Mouse (Mus musculus) large intestine, adult 2 months (tissue): Measurements from ENCODE around the gene Zbtb2. TPM values are rescaled to one million over a fixed set of nuclear protein-coding genes. Genes with fewer than 3 reads are reported as not detected.

Source experiments
- DNase-seq: peaks from one replicate; pipeline ENCODE4 v3.0.0-alpha.2; 2012; ENCODE audit warnings: low read depth, low spot score
- WGBS: fragments of 180-500 bp; shearing (Covaris S2); methylation state at CpG from one replicate; pipeline ENCODE4 v1.1.7; 2018; 5-methylcytosine and 5-hydroxymethylcytosine counted together
- polyA plus RNA-seq: library from polyadenylated mRNA; depleted of rRNA; stranded (reverse); fragments of >200 nt; gene quantifications from 2 replicates; pipeline ENCODE4 v1.2.3, GENCODE M21; 2012

The Zbtb2 gene
- polyA plus RNA-seq, 1 experiment: 4.5 TPM

DNA sequence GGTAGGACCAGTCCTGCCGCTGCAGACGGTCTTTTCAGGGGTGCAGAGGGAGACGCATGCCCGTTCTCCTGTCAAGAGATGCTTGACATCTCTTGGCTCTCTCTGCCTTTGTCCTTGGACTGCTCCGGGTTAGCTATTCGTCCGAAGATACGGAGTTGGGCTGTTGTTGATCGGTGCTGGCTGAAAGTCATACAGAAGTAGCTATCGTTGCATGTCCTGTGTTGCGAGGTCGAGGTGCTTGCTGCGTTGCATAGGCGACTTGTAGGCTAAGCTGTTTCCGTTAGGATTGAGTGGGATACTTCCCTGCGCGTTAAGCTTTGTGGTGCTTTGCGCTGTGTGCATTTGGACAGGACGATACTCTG is 457 bp upstream of the Zbtb2 start:
- DNase-seq: no peak
- WGBS: under 1% methylated on average over 19 of the region's 19 CpGs

DNA sequence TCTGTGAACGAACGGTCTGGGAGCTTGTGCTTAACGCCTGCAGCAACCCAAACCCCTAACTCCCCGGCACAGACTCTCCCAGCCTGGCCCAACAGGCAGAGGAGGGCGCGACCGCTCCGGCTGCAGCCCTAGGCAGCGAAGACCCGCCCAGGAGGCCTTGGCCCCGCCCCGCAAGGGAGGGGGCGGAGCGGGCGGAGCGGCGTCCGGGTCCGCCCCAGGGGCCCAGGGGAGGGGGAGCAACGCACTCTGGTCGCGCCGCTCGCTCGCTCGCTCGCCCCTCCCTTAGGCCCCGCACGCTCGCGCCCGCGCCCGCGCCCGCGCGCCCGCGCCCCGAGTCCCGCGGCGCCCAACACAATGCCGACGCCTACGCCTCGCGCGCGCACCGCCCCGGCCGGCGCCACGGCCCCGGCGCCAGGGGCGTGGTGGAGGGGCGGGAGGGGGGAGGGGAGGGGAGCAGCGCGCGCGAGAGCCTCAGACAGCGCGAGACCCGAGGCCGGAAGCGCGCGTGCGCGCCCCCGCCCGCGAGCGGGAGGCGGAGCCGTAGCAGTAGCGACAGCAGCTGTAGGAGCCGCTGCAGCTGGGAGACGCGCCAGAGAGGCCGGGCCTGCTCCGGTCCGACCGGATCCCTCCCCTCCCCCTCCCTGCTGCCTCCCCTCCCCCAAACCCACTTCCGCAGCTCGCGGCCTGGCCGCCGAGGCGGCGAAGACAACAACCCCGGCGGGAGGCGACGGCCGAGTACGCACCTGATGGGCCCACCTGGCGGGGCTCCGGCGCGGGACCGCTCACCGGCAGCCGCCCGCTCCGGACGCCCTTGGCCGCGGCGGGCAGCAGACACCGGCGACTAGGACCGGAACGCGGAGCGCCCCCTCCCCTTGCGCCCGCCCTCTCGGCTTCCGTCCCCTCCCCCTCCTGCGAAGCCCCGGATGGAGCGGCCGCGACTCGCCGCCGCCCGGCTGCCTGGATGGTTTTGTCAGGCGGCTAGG is 1.0 kb downstream of the Zbtb2 start:
- WGBS: 1% methylated on average over 77 of the region's 133 CpGs
- DNase-seq: peak; percentile 84

DNA sequence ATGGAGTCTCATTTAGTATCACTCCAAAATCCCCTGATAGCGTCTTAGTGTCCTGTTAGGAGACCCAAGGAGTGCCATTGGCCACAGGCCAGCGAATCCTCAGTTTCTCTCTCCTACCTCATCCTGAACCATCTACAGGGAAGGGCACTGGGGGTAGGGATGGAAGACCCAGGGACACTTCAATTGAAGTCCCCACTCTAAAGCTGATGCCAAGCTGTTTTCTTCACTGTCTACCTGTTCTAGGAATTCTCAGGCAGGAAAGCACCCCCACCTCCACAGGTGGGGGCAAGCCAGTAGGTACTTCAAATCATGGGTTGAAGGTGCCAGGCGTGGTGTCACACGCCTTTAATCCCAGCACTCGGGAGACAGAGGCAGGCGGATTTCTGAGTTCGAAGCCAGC is 3.7 kb downstream of the Zbtb2 start:
- no peak for DNase-seq
- WGBS: 91% methylated on average over 7 of the region's 7 CpGs

DNA sequence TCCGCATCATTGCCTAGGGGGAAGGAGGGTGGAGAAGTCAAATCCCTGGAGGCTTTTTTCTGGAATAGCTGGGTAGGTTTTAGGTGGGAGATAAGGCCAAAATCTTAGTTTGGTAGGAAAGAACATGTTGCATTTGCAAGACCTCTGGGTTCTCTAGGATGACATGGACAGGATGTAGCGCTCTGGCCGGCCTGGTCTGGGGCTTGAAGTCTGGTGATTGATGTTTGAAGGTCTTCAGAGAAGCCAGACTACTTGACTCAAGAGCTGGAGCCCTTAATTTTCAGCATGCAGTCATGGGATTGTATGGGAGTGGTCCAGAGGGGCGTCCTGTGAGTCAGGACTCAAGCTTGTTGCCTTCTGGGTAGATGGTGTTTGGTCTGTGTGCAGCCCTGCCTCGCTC is 7.2 kb downstream of the Zbtb2 start:
- no peak for DNase-seq
- WGBS: 91% methylated on average over 5 of the region's 5 CpGs

DNA sequence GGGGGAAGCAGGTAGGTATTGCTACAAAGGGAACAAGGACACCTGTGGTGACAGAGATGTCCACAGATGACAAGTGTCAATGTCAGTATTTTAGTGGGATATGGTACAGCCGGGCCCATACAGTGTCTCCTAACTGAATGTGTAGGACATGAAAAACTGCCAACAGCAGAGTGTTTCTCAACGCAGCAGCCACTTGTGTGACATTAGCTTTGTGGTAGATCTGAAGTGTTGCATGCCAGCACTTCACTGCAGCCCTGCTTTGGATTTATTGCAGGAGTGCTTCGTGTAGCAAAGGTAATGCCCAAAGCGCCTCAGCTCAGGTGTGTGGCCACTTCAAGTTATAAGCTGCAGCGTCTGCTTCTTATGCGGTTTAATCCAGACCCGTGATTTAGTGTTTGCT is 11.0 kb downstream of the Zbtb2 start:
- DNase-seq: no peak
- 80% methylated on average over 7 of the region's 7 CpGs for WGBS

DNA sequence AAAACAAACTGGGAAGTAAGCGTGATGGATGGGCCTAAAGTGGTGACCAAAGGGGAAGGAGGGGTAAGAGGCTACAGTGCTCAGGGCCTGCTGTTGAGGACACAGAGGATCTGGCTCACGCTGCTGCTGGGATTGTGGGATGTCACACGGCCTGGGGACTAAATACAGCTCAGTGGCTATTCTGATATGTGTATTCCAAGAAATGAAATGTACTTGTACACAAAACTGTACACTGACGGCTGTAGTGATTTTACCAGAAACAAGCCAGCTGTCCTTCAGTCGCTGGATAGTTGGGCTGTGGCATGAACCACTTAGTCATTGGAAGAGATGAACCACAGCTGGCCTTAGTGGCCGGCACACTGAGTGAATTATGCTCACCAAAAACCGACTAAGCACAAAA is 11.4 kb downstream of the Zbtb2 start:
- 66% methylated on average over 7 of the region's 7 CpGs for WGBS

DNA sequence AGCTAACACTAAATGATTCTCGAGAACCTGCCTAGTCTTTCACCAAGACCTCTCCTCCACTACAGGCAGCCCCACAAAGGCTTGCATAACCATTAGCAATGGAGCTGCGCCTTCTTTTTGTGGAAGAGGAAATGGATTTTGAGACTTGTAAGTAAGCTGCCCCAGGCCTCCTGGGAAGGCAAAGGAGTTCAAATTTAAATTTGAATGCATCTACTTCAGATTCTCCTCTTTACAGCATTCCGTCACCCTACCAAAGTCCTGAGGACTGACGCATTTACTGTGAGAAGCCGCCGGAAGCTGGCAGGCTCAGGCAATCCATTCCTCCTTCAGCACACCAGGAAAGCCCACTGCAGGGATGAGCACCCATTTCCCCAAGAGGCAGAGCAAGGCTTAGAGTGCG is 12.6 kb downstream of the Zbtb2 start:
- no peak for DNase-seq
- 86% methylated on average over 7 of the region's 7 CpGs for WGBS

More for the DNA sequence above, 11.4 kb downstream of the Zbtb2 start:
- DNase-seq: no peak

DNA sequence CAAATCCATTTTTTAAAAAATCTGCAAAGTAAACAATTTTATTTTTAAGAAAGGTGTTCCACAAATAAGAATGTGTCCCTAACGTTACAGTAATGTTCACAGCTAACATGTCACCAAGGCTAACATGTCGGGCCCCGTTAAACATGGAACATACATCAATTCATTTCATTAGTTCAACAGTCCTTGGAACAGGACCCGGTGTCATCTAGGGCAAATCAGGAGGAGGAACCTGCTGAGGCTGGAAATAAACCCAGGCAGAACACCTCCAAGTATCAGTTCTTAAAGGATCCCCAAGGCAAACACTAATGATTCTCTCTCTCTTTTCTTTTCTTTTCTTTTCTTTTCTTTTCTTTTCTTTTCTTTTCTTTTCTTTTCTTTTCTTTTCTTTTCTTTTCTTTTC is 13.2 kb downstream of the Zbtb2 start:
- WGBS: 88% methylated on average over 4 of the region's 4 CpGs
- DNase-seq: no peak

DNA sequence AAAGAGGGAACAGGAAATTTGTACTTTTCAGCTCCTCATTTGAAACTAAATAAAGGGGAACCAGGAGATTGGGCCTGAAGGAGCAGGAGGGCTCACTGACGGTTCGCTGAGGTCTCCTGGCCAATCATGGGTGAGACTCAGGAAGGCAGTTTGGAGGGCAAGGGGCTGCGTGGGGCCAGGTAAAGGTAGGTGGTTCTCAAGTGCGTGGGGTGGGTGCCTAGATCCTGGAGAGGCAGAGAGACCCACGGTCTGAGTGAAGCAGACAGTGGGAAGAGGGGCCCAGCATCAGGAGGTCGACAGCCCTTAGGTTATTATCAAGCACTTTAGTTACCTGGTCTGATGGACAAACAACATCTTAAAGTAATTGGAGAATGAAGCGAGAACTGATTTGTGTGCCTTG is 13.7 kb downstream of the Zbtb2 start:
- WGBS: 90% methylated on average over 7 of the region's 7 CpGs
- no peak for DNase-seq

DNA sequence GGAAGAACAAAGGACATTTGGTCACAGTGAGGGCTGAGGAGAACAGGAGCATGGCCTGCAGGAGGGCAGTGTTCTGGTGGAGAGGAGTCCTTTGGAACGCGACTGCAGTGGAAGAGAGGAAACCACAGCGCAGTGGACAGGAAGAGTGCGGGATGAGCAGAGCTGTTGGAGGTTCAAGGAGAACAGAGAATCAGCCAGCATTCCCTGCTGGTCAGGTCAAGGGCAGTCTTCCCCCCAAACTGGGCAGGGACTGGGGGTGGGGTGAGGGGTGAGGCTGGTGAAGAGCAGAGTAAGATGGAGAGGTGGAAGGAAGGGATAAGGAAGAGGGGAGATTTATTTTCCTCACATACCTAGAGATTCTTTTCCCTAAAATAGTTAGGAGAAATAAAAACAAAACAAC is 14.3 kb downstream of the Zbtb2 start:
- no peak for DNase-seq
- 89% methylated on average over 4 of the region's 4 CpGs for WGBS

DNA sequence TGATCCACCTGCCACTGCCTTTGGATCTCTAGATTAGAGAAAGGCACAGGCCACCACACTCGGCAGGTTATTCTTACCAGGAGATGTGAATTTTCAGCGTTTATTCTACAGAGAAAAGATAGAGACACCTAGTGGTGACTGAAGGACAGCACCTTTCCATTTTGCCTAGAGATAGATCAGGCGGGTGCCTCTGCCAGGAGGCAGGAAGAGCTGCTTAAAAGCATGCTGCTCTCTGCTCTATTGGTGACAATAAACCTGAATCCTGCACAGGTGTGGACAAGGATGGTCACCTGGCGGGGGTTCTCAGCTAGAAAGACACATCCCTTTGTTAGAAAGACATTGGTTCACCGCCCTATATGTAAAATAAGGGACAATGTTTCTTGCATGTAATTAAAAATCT is 15.9 kb downstream of the Zbtb2 start:
- WGBS: 45% methylated on average over 5 of the region's 5 CpGs

DNA sequence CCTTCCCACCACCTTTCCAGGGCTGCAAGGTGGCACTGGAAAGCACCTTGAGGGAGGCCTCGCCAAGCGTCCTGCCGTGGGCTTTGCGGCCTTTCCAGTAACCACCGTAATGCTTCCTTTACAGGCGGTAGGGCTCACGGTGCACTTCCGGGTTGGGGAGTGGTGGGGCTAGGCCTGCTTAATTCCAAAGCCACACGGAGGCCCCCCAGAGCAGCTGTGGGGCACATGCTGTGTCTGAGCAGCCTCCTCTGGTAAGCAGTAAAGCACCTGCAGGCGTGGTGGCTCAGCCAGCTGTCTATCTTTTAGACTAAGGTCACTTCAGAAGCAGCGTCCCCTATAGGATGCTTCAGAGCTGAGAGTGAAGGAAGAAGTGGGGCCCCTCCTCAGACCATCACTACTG is 17.8 kb downstream of the Zbtb2 start:
- no peak for DNase-seq
- WGBS: 80% methylated on average over 11 of the region's 11 CpGs

More for the DNA sequence above, 15.9 kb downstream of the Zbtb2 start:
- DNase-seq: no peak

DNA sequence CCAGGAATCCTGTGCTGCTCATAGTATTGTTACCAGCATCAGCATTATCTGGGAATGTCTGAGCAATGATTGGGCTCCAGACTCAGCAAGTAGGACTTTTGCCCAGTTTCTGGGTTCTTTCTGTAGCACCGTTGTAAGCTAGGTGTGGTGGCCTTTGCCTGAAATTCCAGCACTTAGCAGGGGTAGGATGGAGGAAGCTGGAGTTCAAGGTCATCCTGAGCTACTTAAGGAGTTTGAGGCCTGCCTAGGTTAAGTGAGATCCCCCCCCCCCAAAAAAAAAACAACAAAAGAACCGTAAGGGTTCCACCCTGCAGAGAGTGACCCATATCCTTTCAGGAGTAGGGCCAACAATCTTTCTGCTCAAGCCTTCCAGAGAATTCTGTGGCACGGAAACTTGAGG is 23.3 kb downstream of the Zbtb2 start:
- DNase-seq: no peak
- WGBS: 63% methylated on average over 3 of the region's 3 CpGs

DNA sequence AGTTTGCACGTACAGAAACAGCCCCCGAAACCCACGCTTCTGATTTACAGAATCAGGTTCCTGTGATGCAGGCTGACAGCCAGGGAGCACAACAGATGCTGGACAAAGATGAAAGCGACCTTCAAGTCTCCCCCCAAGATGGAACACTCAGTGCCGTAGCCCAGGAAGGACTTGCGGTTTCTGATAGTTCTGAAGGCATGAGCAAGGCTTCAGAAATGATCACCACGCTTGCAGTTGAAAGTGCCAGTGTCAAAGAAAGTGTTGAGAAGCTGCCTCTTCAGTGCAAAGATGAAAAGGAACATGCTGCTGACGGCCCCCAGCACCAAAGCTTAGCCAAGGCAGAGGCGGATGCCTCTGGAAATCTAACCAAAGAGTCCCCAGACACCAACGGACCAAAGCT is 30.5 kb downstream of the Zbtb2 start:
- WGBS: 88% methylated on average over 10 of the region's 10 CpGs

DNA sequence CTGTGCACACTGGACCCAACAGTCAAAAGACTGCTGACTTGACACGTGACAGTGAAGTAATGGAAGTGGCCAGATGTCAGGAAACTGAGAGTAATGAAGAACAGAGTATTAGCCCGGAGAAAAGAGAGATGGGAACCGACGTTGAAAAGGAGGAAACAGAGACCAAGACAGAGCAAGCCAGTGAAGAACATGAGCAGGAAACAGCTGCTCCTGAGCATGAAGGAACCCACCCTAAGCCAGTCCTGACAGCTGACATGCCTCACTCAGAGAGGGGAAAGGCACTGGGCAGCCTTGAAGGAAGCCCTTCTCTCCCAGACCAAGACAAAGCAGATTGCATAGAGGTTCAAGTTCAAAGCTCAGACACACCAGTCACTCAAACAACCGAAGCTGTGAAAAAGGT is 31.3 kb downstream of the Zbtb2 start:
- DNase-seq: no peak
- 67% methylated on average over 5 of the region's 5 CpGs for WGBS

More for the DNA sequence above, 30.5 kb downstream of the Zbtb2 start:
- DNase-seq: no peak

DNA sequence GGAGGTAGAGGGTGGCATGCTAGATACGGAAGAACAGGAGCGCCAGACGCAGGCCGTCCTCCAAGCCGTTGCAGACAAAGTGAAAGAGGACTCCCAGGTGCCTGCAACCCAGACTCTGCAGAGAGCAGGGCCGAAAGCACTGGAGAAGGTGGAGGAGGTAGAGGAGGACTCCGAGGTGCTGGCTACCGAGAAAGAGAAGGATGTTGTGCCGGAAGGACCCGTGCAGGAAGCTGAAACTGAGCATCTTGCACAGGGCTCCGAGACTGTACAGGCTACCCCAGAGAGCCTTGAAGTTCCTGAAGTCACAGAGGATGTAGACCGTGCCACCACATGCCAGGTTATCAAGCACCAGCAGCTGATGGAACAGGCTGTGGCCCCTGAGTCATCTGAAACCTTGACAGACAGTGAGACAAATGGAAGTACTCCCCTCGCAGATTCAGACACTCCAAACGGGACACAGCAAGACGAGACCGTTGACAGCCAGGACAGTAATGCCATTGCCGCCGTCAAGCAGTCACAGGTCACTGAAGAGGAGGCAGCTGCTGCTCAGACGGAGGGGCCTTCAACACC is 31.9 kb downstream of the Zbtb2 start:
- 85% methylated on average over 19 of the region's 19 CpGs for WGBS
- DNase-seq: no peak

DNA sequence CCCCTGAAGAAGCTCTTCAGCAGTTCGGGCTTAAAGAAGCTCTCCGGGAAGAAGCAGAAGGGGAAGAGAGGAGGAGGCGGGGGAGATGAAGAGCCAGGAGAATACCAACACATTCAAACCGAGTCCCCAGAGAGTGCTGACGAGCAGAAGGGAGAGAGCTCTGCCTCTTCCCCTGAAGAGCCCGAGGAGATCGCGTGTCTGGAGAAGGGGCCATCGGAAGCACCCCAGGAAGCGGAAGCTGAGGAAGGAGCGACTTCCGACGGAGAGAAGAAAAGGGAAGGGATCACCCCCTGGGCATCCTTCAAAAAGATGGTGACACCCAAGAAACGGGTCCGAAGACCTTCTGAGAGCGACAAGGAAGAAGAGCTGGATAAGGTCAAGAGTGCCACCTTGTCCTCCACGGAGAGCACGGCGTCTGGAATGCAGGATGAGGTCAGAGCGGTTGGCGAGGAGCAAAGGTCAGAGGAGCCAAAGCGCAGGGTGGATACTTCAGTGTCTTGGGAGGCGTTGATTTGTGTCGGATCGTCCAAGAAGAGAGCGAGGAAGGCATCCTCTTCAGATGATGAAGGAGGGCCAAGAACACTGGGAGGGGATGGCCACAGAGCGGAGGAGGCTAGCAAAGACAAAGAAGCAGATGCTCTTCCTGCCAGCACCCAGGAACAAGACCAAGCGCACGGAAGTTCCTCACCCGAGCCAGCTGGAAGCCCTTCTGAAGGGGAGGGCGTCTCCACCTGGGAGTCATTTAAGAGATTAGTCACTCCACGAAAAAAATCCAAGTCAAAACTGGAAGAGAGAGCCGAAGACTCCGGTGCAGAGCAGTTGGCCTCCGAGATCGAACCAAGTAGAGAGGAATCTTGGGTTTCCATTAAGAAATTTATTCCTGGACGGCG is 33.3 kb downstream of the Zbtb2 start:
- no peak for DNase-seq
- 82% methylated on average over 38 of the region's 38 CpGs for WGBS

DNA sequence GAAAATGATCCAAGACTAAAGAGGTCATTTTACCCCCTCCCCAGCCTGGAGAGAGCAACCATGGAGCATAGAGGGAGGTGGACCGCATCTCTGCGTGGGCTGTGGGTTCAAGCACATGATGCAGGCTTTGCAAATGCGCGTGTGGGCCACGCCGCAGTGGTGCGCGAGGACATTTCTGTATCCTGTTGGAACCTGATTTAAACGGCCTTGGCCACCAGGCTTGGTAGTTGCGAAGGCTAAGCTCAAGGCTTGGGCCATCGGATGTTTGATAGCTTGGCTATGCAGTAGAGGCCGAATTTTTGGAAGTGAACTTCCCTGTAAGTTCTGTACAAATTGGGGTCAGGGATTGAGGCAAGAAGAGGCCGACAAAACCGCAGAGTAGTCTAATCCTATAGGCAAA is 40.3 kb downstream of the Zbtb2 start:
- no peak for DNase-seq
- WGBS: 96% methylated on average over 14 of the region's 14 CpGs

DNA sequence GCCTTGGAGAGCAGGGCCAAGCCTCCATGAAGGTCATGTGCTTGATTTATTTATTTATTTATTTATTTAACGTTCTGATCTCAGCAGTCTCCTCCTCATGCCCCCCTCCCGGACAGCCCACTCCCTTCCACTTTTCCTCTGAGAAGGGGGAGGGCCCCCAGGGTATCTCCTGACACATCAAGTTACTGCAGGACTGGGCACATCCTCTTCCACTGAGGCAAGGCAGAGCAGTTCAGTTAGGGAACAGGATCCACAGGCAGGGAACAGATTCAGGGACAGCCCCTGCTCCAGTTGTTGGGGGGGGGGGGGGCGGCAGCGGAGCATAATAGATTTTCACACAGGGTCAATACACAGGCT is 40.8 kb downstream of the Zbtb2 start:
- WGBS: 65% methylated on average over 4 of the region's 4 CpGs
- DNase-seq: no peak

DNA sequence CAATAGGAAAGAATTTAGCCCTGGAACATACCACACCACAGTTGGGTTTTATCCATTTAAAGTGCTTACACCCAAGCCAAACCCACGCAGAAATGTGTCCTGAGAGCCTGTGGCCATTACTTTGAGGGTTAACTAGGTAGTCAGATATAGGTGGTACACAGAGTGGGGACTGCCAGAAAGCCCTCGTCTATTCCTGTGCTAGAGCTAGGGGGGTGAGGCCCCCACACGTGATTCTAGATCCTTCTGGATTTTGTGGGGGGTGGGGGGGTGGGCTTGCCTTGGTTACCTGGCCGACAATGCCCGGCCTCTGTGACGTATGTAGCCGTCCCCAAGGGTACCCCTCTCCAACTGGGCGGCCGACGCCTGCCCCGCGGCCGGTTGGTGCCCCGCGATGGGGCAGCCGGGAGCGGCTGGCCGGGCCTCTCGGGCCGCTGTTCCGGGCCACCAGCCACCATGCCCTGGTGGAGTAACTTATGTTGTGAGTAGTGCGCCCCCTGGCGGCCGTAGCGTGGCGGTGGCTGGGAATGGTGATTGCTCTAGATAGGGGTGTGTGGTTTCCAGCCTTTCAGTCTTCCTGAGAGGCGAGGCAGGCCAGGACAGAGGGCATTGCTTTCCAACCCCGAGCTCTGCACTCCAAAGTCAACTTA is 41.3 kb downstream of the Zbtb2 start:
- WGBS: 17% methylated on average over 28 of the region's 28 CpGs
- DNase-seq: peak; percentile 77
